Mouse (Mus musculus) frontal cortex, postnatal 14 days (tissue): ENCODE measurements at regions not wholly inside any gene's neighbourhood (a gene's known extent, or its start where the extent isn't known, plus 50 kb on each side); places are given as distances from the start of the nearest gene placed in this dataset.

Source experiments
- DNase-seq, 2 experiments: peaks; one replicate each; pipeline ENCODE4 v3.0.0; 2022; ENCODE audit warnings: low spot score in 2 of 2

DNA sequence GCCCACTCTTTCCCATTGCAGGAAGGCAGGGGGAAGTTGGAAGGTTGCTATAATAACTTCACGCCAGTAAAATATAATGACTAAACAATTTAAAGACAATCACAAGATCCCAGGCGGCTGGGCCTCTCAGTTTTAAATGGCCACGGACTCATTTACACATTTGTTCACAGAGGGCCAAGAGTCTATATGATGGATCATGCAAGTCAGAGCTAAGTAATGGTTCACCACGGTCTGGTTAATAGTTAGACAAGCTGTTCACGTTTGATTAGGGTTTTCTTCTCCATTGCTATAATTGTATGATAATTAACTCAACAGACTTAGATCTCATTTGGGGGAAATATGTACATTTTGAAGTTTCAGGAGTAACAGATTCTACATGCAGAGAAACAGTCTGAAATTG is 170.0 kb downstream of the Ppargc1a start:
- no peak for DNase-seq

DNA sequence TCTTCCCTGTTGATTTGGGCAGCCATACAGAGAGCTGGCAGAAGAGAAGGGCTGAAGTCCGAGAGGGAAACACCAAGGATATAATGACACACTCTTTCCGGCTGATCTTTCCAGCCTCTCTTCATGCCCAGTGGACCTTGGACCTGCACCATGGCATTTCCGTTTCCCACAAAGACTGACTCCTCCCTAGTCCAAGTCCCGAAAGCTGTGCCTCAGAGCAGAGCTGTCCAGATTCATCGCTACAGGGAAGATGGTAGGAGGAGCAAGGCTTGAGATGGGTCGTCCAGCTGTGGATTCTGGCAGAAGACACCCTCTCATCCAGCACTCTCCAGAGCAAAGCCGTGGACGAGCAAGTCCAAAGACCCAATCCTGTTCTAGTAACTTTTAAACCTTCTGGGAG is 176.2 kb downstream of the Ppargc1a start:
- DNase-seq, result no peak

DNA sequence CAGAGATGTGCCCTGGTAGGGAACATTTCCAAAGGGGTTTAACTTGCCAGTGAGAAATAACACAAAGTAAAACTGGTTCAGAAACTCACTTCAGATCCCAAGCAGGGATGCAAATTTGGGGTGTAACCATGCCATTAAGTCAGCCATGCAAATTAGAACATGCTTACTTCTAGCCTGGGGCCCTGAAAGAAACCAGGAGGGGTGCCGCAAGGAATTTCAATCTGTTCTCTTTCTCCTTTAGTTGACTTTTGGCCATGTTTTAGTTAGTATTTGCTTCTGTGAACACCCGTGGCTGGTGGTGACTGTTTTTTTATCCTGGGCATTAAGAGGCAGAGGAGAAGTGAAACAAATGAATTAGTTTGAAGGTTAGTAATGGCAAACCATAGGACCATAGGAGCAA is 179.8 kb downstream of the Ppargc1a start:
- no peak for DNase-seq

DNA sequence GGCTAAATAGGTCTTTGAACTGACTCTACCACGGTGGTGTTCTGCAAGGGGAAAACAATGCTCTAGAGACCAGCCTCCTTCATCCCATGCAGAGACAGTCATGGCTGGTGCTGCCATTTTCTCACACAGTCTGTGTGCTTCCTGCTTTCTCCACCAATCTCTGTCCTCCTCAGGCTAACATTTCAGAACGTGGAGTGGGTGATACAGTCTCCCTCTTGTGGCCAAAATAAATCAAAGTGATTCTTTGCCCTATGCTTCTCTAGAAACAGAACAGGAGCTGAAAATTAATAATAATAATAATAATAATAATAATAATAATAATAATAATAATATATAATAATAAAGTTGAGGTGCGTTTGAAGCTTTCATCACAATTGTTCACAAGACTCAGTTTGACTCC is 181.1 kb downstream of the Ppargc1a start:
- no peak for DNase-seq

DNA sequence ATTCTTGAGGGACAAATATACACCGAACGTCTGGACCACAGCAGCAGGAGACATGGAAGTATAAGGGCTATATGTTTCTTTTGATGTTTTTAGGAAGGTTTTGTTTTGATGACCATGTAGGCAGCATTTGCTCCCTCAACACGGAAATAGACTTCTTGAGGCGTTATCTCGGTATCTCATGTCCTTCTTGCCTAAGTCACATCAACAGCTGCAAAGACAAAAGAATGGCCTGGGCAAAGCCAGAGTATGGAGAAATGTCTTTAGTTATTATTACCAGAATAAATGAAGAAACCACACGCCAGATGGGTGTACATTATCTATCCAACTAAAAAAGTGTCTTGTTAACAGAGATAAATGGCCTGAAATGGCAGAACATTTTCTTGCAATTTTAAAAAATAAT is 183.2 kb downstream of the Ppargc1a start:
- DNase-seq, result no peak

DNA sequence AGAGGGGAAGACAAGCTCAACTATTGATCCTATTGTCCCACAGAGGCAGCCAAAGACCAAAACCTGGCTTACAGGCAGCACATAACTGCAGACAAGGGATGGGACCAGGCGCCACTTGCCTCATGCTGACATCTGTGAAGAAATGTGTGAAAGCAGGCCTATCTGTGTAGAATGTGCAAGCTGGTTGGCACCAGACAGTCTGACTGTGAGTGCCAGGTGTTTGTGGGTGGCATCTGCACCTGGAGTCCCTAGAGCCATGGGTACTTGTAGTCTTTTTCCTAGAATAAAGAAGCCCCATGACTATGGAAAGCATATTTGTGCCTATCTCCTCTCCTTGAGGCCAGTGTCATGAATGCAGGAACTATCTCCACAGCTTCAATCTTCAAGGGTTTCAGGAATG is 208.4 kb downstream of the Ppargc1a start:
- no peak for DNase-seq

DNA sequence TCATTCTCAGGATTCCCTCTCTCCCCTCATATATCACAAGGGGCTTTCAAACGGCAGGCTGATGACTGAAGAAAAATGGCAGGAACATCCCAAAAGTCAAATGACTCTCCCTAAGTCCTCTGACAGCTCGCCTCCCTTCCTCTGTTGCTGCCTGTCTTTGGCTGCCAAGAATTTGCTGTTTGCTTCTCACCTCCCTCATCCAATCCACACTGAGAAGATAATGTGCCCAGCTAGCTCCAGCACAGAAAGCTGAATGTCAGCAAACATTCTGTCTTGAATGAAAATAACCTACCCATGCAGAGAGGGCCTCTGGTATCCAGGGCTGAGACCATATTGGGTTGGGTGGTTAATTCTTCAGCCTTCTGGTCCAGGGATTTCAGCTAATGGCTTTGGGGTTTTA is 219.3 kb downstream of the Ppargc1a start:
- DNase-seq, result peak; percentile 8 to 9

DNA sequence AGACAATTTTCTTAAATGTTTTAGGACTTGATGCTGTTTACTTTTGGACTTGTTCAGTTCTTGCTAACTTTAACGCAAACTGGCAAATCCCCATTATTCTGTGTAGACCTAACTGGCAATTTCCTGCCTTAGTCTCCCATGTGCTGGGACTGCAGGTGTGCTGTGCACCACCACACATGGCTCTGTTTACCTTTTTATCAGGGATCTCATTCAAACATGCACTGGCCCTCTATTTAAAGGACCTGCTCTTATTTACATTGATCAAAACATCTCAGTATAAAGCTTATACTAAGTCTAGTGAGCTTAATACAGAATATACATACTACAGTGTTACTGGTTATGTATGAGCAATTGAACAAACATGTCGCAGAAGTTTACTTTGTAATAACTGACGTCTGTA is 238.4 kb downstream of the Ppargc1a start:
- no peak for DNase-seq

DNA sequence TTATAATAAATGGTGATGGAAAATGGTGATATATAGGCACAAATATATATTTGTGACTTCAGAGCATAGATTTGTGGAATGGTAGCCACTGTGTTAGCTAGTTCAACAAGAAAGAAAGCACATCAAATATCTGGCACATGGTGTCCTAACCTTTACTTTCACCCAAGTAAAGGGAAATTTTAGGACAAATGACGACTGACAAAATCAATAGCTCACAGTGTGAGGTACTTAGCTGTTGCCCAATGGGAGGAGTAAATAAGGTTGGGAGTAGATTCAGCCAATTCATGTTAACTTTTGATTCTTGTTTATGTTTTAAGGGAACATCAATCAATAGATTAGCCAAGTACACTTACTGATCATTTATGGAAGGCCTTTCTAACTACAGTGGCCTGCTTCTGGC is 278.3 kb downstream of the Ppargc1a start:
- no peak for DNase-seq

DNA sequence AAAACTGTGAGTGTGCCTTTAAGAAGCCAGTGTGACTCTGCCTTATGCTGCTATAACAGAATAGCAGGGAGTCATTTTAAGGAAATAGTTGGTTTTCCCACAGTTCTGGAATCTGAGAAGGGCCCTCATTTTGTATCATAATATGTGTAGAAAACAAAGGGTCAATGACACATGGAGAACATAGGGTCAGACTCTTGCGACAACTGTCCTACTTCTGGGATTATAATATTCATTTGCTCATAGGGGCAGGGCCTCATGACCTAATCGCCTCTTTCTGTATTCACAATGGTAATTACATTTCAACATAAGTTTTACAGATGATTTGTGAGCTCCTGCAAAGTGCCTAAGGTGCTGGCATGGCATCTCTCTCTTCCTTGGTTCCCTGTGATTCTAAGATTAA is 279.3 kb downstream of the Ppargc1a start:
- no peak for DNase-seq

DNA sequence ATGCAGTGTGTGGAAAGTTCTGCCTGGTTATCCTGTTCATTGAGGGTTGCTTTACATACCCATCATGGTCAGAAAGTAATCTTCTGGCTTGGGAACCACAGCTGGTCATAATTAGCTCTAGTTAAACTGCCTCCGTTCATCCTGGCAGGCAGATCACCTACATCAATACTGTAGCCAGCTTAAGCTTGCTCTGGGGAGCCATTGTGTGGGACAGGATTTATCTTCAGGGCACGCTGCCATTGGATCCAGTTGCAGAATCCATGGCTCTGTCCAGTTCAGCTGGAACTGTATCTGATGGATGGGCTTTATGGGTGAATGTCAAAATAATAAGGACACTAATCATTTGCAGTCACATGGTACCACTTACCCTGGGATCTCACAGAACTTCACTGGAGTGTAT is 326.4 kb downstream of the Ppargc1a start:
- DNase-seq, result no peak

DNA sequence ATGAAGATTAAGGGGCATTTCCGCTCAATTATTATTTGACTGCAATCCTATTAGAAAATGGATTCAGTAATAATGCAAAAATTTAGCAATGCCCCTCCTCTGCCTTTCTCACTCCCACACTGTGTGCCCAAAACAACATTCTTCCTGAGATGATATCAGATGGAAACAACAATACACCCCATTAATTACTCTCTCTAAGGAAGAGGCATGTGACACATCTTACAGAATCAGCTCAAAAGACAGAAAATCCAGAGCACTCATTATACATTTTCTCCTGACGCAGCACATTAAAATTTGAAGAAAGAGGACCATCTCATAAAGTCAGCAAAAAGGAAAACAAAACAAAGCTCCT is 333.5 kb downstream of the Ppargc1a start:
- DNase-seq, result no peak

DNA sequence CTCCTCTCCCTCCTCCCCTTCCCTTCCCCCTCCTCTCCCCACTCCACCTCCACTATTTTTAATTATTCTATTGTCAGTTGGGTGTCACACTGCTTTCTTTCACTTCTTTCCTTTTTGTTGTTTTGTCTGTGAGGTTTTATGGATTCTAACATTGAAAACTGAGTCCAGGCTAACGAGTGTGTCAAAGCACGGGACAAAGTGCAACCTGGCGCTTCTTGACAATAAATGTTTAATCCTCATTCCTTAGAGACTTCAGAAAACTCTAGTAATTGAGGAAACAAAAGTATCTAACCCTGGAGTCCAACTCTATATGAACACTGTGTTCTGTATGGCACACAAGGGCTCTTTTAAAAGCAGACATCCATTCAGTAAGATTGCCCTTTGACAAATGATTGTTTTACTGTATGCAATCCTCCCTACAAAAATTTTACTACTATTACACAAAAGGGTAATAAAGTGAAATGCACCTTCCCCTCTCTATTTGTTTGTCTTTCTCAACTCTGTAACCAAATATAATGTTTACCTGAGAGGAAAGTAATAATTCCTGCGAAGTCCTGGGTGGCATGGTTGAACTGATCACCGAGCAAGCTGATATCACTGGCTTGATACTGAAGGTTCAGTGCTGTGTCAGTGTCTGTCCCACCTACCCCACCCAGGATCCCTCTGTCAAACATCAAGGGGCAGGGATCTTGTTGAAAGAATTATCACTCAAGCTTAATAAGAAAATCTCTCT is 334.1 kb downstream of the Ppargc1a start:
- no peak for DNase-seq

DNA sequence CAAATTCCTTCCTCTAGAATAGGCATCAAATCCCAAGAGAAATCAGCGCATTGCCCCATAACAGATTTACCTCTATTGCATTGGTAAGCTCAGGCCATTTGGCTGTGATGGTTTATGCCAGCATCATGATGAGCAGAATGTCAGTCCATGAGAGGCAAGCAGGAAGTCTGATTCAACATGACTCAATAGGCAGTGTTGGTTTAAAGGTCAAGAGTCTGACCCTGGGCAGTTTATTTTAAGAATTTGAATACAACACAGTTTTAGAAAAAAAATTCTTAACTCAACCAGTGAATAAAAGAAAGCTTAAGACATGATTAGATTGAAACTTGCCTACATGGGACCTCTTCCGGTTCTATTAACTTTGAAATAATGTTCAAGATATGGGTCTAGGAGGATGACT is 337.7 kb downstream of the Ppargc1a start:
- DNase-seq, result no peak

DNA sequence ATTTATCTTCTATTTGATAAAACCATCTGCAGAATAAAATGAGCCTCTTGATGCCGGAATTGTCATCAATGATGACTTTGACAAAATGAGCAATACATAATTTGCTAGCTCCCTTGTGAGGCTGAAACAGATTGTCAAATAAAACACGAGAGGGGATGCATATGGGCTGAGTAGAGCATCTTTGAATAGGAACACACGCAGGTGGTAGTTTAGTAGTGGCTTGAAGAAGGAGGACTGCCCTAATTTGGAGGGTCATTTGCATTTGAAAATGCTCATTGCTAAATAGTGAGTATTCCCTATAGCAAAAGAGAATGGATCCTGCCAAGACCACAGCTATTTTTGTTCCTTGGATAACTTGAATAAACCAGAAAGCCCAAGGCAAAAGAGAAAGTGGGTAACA is 339.5 kb downstream of the Ppargc1a start:
- no peak for DNase-seq

DNA sequence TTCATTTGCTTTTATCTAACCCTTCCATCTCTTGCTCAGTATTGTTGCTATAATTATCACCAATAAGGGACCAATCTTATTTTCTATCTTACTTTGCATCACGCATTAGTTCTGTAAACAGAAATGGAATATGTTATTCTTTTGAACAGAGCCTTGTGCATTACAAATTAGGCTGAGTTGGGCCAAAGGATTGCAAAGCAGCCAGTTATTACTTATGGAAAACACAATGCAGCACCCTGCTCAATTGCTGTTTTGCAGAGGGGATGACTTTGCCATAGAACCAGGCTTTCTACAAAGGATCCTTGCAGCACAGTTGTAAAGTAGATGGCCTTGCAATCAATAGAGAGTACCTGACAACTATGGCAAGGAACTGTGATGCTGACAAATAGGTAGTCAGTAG is 364.3 kb downstream of the Ppargc1a start:
- no peak for DNase-seq

DNA sequence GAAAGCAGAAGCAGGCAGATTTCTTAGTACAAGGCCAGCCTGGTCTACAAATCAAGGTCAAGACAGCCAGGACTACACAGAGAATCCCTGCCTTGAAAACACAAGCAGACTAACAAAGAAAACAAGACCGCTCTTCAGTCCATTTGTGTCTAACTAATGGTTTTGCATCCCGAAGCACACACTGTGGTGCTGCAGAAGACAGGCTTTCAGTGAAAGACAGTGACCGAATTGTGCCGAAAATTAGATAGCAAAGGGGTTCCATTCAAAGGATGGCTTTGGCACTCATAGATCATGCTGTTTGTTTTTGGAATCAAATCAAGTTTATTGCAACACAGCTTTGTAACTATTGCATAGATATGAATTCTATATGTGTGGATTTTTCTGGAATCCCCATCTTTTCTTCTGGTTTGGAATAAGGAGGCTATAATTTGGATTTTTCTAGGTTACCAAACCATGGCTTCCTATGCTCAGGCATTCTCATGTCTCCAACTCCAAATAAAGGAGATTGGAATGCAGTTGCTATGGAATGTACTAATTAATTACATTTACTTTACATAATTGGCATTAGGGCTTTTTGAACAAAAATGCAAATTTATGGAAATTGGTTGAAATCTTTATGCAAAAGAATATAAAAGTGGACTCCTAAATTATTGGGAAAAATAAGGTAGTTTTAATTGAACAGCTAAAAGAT is 364.9 kb downstream of the Ppargc1a start:
- DNase-seq, result no peak

DNA sequence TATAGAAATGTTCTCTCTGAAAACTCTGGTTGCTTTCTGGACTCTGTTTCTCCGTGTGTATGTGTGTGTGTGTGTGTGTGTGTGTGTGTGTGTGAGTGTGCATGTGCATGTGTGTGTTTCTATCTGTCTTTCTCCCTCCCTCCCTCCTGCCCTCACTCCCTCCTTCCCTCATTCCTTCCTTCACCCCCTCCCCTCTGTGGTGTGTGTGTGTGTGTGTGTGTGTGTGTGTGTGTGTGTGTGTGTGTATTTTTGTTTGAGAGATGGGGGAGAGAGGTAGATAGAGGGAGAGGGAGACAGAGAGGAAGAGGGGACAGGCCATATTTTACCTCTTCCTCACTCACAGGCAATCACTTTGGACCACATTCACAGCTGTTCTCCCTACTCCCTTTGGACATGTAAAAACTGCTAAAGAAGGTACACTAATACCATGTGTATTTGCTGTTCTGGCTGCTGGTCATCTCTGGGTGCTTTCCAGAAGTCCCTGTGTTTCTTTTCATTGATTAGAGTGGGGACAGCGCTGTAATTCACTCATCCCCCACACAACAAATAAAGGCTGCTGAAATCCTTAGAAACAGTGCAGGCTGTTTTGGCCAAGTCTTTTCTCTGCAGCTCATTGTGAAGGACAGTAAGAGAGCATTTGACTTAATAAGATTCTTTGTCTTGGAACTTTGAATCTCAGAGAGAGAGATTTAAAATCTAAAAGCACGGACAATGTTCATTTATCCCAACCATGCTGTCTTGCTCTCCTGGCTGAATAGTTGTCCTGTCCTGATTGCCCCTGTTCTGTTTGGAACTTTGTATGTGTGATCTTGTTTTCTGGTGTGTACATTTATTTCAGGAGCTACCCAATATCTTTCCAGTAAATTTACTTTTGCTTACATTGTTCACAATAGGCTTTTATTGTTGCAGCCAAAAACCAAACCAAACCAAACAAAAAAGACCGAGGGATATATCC is 370.9 kb downstream of the Ppargc1a start:
- DNase-seq, result no peak

DNA sequence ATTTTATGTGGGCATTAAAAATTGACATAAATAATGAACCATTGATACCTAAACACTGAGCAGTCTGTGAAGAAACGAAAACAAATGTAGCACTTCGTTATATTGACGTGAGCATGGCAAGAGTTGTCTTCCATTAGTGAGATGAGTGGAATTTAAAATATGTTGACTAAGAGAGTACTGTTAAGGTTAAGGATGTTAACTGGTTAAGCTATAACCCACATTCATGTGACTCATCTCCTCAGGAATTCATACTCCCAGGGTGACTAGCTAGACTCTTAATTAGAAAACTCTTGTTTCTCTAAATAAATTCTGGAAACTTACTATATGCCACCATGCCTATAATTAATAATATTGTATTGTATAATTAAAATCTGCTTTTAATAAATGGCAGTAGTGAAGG is 376.9 kb downstream of the Ppargc1a start:
- DNase-seq, result no peak

DNA sequence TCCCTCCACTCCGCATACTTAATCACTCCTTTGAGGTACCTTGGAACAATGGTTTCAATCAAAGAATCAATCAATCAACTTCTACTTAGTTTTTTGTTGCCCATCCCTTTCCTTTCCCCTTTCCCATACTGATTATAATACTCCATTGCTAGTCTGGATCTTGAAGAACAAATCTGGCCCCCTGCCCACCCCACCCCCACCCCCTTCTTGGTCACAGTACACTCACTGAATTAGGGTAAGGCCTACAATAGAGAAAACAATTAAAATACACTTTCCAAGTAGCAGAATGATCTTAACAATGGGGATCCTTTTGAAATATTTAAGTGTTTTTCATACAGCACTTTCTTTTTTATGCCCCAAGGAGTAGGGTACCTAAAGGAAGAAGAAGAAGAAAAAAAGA is 397.7 kb downstream of the Ppargc1a start:
- DNase-seq, result no peak

DNA sequence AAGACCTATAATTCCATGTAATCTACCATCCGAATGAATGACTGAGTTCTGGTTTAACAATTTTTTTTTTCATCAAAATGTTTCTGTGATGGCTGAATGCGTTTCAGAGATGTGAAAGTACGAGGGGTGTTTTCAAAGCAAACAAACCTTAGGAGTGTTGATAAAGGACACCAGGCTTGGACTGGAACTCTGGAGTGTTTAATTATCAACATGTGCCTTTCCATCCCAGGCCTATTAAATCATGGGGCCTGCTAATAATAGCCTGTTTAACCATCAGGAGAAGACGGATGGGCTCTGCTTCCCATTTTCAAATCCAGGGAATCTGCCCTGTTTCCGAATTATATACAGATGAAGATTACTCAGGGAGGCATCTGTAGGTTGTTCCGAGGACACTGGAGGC is 399.3 kb downstream of the Ppargc1a start:
- no peak for DNase-seq

DNA sequence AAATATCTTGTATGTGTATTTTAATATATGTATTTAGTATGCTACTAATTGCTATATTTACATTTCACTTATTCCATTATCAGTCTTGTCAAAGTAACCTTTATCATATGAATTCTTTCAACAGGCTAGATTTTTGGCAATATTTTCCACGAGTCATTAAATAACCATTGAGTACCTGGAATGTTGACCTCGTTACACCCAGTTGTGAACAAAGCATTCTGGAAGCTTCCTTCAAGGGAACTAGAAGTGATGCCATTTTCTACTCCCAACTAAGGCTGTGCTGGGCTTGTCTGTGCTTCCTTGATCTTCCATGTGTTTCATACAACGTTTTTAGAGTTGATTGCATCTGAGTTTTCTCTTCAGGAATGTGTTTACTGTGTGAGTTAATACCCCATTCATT is 410.6 kb downstream of the Ppargc1a start:
- DNase-seq, result no peak

DNA sequence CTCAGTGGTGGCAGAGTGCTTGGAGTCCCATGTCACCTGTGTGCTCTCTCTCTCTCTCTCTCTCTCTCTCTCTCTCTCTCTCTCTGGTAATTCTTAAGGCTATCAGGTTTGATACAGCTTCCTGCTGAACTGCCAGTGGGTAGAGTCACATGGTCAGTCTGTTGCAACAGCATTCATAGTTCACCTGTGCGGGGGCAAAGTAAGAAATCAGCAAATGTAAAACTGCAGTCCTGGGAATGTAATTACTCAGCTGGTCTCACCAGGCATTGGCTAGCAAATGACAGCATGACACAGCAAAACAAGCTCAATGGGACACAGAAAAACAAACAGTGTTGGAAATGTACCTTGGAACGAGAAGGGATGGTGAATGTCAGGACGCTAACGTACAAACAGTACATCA is 422.7 kb downstream of the Ppargc1a start:
- DNase-seq, result no peak
